ENCODE assay signal across 26 mouse cellular contexts in the genomic region with DNA sequence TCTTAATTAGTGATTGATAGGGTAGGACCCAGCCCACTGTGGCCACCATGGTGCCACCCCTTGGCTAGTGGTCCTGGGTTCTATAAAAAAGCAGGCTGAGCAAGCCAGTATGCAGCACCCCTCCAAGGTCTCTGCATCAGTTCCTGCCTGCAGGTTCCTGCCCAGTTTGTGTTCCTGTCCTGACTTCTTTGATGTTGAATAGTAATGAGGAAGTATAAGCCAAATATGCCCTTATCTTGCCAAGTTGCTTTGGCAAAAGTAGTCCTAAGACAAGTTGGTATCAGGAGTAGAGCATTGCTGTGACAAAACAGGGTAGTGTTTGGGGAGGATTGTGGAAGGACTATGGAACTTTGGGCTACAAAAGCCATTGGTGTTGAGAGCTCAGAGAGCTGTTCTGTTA.
"Had no signal": no experiment of that assay in that cellular context is flagged by ENCODE, and none has a peak within 500 bp of the region (broad histone marks: within the 10 kb centered on the region; RNA-seq: fewer than 3 reads in every experiment).

No protein-coding gene starts in this region.

- H3K9me3 ChIP-seq: embryonic facial prominence, embryonic 10.5 days; embryonic facial prominence, embryonic 13.5 days; embryonic facial prominence, embryonic 15.5 days; forebrain, embryonic 10.5 days; forebrain, embryonic 12.5 days; forebrain, embryonic 13.5 days; forebrain, embryonic 15.5 days had no signal

- DNase-seq: cerebellum, adult 8-10 months; cerebellum, adult 9-10 months; cerebellum, postnatal 10 days; cerebellum, postnatal 14 days; cerebellum, postnatal 25 days; cerebellum, postnatal 36 days; embryo, embryonic 11 days; forebrain, postnatal 0 days; gastrocnemius, adult 2 months; gastrocnemius, postnatal 10 days; gastrocnemius, postnatal 14 days; gastrocnemius, postnatal 25 days; gastrocnemius, postnatal 36 days; heart, adult 18-20 months; heart, adult 2 months had no signal

- H3K4me3 ChIP-seq: embryonic facial prominence, embryonic 10.5 days; embryonic facial prominence, embryonic 12.5 days; embryonic facial prominence, embryonic 13.5 days; embryonic facial prominence, embryonic 15.5 days; erythroblast, embryonic 14.5 days; forebrain, embryonic 10.5 days; forebrain, embryonic 12.5 days; forebrain, embryonic 13.5 days; forebrain, embryonic 15.5 days; gastrocnemius, adult 2 months; heart, adult 2 months had no signal

- H3K4me2 ChIP-seq: embryonic facial prominence, embryonic 12.5 days; embryonic facial prominence, embryonic 13.5 days; embryonic facial prominence, embryonic 15.5 days; forebrain, embryonic 12.5 days; forebrain, embryonic 13.5 days; forebrain, embryonic 15.5 days had no signal

- H3K4me1 ChIP-seq: embryonic facial prominence, embryonic 10.5 days; embryonic facial prominence, embryonic 12.5 days; embryonic facial prominence, embryonic 15.5 days; forebrain, embryonic 13.5 days; forebrain, embryonic 15.5 days had no signal

- ATAC-seq: forebrain, embryonic 13.5 days; forebrain, embryonic 14.5 days; forebrain, embryonic 15.5 days; forebrain, embryonic 16.5 days had no signal

- H3K27me3 ChIP-seq: embryonic facial prominence, embryonic 12.5 days; embryonic facial prominence, embryonic 13.5 days; embryonic facial prominence, embryonic 15.5 days; forebrain, embryonic 12.5 days; forebrain, embryonic 13.5 days; forebrain, embryonic 15.5 days had no signal

- H3K36me3 ChIP-seq: embryonic facial prominence, embryonic 10.5 days; embryonic facial prominence, embryonic 12.5 days; embryonic facial prominence, embryonic 13.5 days; embryonic facial prominence, embryonic 15.5 days; forebrain, embryonic 12.5 days; forebrain, embryonic 15.5 days had no signal

- H3K9ac ChIP-seq: embryonic facial prominence, embryonic 12.5 days; embryonic facial prominence, embryonic 13.5 days; embryonic facial prominence, embryonic 15.5 days; forebrain, embryonic 12.5 days; forebrain, embryonic 13.5 days; forebrain, embryonic 15.5 days; forebrain, postnatal 0 days had no signal

- H3K27ac ChIP-seq: embryonic facial prominence, embryonic 10.5 days; embryonic facial prominence, embryonic 12.5 days; embryonic facial prominence, embryonic 13.5 days; embryonic facial prominence, embryonic 15.5 days; forebrain, embryonic 10.5 days; forebrain, embryonic 12.5 days; forebrain, embryonic 13.5 days; forebrain, embryonic 15.5 days; gastrocnemius, adult 2 months; heart, adult 2 months had no signal
